Mouse (Mus musculus): ENCODE measurements around the gene Rep15.

DNA sequence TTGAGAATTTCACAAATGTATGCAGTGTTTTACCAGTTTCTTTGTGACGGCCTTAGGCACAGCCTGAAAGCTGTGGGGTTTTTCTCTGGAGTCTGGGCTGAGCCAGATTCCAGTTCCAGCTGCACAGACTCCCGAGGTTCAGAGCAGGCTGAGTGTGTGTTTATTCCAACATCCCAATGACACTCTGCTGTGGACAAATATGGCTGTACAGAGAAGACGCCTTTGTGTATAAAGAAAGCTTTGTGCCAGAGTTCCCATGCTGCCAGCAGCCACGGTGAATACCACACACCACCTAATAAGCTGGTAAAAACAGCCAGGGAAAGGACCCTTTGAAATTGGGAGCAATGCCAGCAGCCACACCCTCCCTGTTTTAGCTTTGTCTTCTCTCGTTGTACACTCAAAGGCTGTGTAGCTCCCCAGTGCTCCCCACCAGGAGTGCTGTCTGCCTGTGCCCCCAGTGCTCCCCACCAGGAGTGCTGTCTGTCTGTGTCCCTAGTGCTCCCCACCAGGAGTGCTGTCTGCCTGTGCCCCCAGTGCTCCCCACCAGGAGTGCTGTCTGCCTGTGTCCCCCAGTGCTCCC is 43.5 kb downstream of the Rep15 start:
- TF ChIP-seq EP300 (IDR thresholded peaks at IDR 0.05; ENCODE audit: insufficient read depth, low read depth, low read length) = no peak
- TF ChIP-seq CTCF (IDR thresholded peaks at IDR 0.05; ENCODE audit: low read depth, low read length) = no peak
- TF ChIP-seq POLR2A (IDR thresholded peaks at IDR 0.05; ENCODE audit: insufficient read depth, low read length) = no peak
